ENCODE assay signal across 15 mouse cellular contexts in the genomic region with DNA sequence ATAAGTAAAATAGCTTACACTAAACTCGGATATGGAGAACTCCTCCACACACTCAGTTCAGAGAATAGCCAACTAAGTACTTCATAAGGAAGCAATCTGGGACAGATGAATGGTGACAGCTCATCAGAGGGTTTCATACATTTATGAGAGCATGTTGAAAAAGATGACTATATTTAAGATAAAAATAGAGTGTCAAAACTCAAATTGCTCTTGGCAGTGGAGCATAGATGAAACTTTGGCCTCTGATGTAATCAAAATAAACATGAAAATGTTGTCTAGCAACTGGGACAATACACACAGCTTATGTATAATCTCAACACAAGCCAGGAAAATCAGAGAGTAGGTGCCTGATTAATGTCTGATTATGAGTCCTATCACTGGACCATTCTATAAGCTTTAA.
"Had no signal": no experiment of that assay in that cellular context is flagged by ENCODE, and none has a peak within 500 bp of the region (broad histone marks: within the 10 kb centered on the region; RNA-seq: fewer than 3 reads in every experiment).

No protein-coding gene starts in this region.

- H3K4me2 ChIP-seq: liver, embryonic 11.5 days; midbrain, embryonic 11.5 days; midbrain, embryonic 13.5 days; midbrain, embryonic 15.5 days; neural tube, embryonic 12.5 days; stomach, embryonic 15.5 days had no signal

- H3K27me3 ChIP-seq: megakaryocyte, embryonic 14.5 days; midbrain, embryonic 13.5 days; midbrain, embryonic 15.5 days; neural tube, embryonic 12.5 days; stomach, embryonic 15.5 days had no signal

- H3K4me1 ChIP-seq: megakaryocyte, embryonic 14.5 days; midbrain, embryonic 13.5 days; midbrain, embryonic 15.5 days; neural tube, embryonic 12.5 days; stomach, embryonic 15.5 days had no signal

- H3K27ac ChIP-seq: liver, embryonic 14.5 days; macrophage; midbrain, embryonic 13.5 days; midbrain, embryonic 15.5 days; neural tube, embryonic 12.5 days; stomach, embryonic 15.5 days; stomach, postnatal 0 days had no signal

- DNase-seq: lung, postnatal 10 days; right cerebral cortex, postnatal 14 days; thymus, adult 2 months; thymus, postnatal 25 days; thymus, postnatal 4 days had no signal

- H3K36me3 ChIP-seq: midbrain, embryonic 13.5 days; midbrain, embryonic 15.5 days; neural tube, embryonic 12.5 days; stomach, embryonic 15.5 days had no signal

- H3K9me3 ChIP-seq: megakaryocyte, embryonic 14.5 days; midbrain, embryonic 13.5 days; midbrain, embryonic 15.5 days; neural tube, embryonic 12.5 days; stomach, embryonic 15.5 days had no signal

- H3K9ac ChIP-seq: liver, embryonic 14.5 days; midbrain, embryonic 13.5 days; midbrain, embryonic 15.5 days; neural tube, embryonic 12.5 days; stomach, embryonic 15.5 days had no signal

- H3K4me3 ChIP-seq: megakaryocyte, embryonic 14.5 days; midbrain, embryonic 13.5 days; midbrain, embryonic 15.5 days; neural tube, embryonic 12.5 days; stomach, embryonic 15.5 days had no signal

- ATAC-seq: midbrain, embryonic 13.5 days; midbrain, embryonic 15.5 days had no signal
